Mouse (Mus musculus) urinary bladder, postnatal 25 days (tissue): ENCODE measurements at regions not wholly inside any gene's neighbourhood (a gene's known extent, or its start where the extent isn't known, plus 50 kb on each side); places are given as distances from the start of the nearest gene placed in this dataset.

Source experiments
- DNase-seq: peaks from one replicate; pipeline ENCODE4 v3.0.0; 2022; ENCODE audit warnings: low spot score

GRCm38 (mm10) chr17:4806051-4806450 is 188.1 kb upstream of the Arid1b start:
- DNase-seq: no peak

GRCm38 (mm10) chr17:4808926-4809325 is 185.2 kb upstream of the Arid1b start:
- no peak for DNase-seq

- no peak for DNase-seq
Observed at GRCm38 (mm10) chr17:4813232-4813631, 180.9 kb upstream of the Arid1b start.

DNA sequence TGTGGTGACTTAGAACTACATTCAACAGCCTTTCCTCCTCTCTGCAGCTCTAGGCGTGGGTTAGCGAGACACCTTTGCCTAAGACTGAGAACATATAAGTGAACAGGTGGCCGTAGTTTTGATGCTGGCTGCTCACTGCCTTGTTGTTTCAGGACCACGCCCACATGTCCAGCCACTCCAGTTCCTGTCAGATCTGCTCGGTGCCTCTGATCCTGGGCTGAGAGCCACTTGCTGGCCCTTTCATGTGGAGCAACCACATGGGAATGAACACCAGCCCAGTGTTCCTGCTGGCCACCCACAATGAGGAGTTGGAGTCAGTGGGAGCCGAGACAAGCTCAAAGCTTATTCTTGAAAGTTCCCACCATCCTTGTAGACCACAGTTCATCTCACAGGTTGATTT is 180.5 kb upstream of the Arid1b start:
- no peak for DNase-seq

DNA sequence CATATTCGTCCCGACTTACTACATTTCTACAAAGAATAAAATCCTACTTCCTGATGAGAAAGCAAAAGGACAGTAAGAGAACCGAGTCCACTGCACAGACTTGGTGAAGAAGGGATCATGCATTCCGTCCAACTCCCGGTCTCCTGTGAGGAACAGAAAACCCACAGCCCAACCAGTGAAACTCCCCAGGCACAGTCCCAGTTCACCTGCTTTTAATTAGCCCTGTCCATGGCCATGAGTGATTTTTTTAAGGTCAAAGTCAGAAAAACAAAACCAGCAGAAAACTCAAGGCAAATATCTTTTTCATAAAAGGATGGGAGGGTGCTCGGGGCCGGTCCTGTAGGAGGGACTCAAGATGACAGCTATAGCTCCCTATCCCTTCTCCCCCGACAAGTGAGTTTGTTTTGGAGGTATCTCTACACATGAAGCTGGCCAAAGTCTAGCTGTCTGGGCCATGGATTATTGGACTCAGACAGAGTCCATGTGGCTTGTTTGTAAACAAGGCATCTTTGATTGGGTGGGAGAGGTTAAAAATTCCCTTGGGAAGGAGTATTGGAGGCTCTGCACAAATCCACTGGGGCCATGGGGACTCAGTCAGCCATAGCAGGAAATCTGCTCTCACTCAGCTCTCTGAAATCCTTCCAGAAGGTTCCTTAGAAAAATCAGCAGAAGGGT is 168.8 kb upstream of the Arid1b start:
- no peak for DNase-seq

DNA sequence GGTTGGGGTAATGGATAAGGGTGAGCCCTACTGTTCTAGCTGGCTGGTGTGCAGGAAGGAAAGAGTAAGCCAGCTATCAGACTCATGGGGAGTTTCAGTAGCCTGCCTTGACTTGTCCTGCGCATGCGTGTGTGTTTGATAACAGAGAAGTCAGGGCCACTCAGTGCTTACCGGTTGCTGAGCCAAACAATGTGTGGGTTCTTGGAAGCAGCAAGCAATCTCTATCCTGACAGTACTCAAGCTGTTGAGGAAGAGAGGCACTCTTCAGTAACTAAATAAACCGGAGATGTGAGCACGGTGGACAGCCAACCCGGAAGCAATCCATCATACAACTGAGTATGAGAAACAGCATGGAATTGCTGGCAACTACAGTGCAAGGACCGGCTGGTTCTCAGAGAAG is 160.1 kb upstream of the Arid1b start:
- DNase-seq: peak; percentile 41

- no peak for DNase-seq
Observed at GRCm38 (mm10) chr17:4834571-4834970, 159.6 kb upstream of the Arid1b start.

- DNase-seq: no peak
Observed at GRCm38 (mm10) chr17:4835065-4835705, 158.9 kb upstream of the Arid1b start.

GRCm38 (mm10) chr17:4840123-4840522 is 154.0 kb upstream of the Arid1b start:
- DNase-seq: no peak

GRCm38 (mm10) chr17:4858304-4858703 is 135.8 kb upstream of the Arid1b start:
- no peak for DNase-seq

- no peak for DNase-seq
Observed at GRCm38 (mm10) chr17:4864901-4865300, 129.2 kb upstream of the Arid1b start.

- DNase-seq: no peak
Observed at GRCm38 (mm10) chr17:4865621-4866020, 128.5 kb upstream of the Arid1b start.

GRCm38 (mm10) chr17:4866026-4866896 is 127.9 kb upstream of the Arid1b start:
- no peak for DNase-seq

DNA sequence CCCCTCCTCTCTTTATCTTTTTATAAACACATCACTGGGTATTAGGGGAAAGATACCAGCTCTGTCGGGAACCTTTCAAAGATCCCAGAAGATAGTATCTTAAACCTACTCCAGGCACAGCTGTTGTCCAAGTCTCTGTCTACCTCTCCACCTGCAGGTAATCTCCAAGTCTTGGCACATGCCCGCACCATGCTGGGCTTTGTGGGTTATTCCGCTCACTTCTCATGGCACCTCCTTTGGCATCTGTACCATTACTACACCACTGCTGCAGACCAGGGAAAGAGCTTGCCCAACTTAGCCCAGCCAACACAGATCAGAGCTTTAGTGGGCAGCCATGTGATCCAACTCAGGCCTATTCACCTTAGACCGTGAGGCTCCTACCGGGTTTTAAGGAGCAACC is 127.0 kb upstream of the Arid1b start:
- no peak for DNase-seq

- DNase-seq: no peak
Observed at GRCm38 (mm10) chr17:4867754-4868445, 126.2 kb upstream of the Arid1b start.

DNA sequence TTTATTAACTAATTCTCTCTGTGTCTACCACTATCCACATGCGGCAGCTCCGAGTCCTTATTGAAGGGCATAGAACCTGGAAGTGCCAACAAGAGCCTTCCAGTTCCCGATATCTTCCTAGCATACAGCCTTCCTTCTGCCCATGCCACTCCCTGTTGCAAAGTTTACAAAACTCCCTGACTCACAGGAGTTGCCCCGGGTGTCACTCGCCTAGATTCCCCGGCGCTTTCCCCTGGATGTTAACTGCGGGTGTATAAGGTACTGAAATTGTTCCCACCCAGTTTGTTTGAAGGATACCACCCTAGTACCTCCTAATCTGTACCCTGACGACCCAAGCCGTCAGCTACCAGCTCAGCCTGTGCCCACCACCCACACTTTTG is 125.7 kb upstream of the Arid1b start:
- DNase-seq: no peak

- no peak for DNase-seq
Observed at GRCm38 (mm10) chr17:4868861-4869260, 125.3 kb upstream of the Arid1b start.

- no peak for DNase-seq
Observed at GRCm38 (mm10) chr17:4871267-4871666, 122.9 kb upstream of the Arid1b start.

GRCm38 (mm10) chr17:4874459-4874858 is 119.7 kb upstream of the Arid1b start:
- no peak for DNase-seq

- DNase-seq: no peak
Observed at GRCm38 (mm10) chr17:4875086-4876046, 118.8 kb upstream of the Arid1b start.

DNA sequence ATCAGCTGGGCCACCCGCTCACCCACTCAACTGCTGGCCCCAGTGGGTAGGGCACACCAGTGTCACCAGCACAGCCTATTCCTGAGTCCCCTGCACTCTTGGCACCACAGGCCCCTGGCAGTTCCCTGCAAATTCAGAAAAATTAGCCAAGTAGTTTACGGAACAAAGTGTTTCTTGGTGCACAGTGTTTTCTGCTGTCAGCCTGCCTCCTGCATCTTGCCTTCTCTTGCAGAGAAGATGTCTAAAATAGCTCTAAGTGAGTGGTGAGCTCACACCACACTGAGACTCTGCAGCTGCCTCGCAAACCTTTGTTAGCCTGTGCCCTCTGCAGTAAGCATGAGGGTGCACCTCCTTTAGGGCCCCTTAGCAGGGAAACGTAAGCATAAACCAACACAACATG is 117.7 kb upstream of the Arid1b start:
- DNase-seq: no peak
